Mouse (Mus musculus) B cell, adult 67 days (primary cell): ENCODE results near the gene Scube1. TPM values are rescaled to one million over a fixed set of nuclear protein-coding genes. Genes with fewer than 3 reads are reported as not detected.

ENCODE experiments used
- total RNA-seq, 2 experiments: library from RNA; stranded (reverse); gene quantifications; 4 replicates each; pipeline ENCODE4 v1.2.4; 2023

Gene Scube1
- not detected for total RNA-seq

DNA sequence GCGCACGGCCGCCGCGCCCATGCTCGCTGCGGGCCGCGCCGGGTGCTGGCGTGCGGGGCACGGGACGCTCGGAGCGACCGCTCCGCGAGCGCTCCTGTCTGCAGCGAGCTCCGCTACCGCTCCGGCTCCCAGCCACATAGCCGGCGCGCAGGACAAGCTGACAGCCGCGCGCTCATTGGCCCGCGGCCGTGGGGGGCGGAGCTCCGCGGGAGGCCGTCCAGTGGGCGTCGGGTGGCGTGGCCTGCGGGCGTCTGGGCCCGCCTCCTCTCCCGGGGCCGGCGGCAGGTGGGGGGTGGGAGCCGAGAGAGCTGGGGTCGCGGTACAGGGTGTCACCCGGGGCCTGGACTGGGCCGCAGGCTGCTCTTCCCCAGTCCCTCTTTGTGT lies at the start of gene Scube1:
TSS of gene Scube1 (minus strand) at position 136 of the 384 bp plus-strand sequence.

DNA sequence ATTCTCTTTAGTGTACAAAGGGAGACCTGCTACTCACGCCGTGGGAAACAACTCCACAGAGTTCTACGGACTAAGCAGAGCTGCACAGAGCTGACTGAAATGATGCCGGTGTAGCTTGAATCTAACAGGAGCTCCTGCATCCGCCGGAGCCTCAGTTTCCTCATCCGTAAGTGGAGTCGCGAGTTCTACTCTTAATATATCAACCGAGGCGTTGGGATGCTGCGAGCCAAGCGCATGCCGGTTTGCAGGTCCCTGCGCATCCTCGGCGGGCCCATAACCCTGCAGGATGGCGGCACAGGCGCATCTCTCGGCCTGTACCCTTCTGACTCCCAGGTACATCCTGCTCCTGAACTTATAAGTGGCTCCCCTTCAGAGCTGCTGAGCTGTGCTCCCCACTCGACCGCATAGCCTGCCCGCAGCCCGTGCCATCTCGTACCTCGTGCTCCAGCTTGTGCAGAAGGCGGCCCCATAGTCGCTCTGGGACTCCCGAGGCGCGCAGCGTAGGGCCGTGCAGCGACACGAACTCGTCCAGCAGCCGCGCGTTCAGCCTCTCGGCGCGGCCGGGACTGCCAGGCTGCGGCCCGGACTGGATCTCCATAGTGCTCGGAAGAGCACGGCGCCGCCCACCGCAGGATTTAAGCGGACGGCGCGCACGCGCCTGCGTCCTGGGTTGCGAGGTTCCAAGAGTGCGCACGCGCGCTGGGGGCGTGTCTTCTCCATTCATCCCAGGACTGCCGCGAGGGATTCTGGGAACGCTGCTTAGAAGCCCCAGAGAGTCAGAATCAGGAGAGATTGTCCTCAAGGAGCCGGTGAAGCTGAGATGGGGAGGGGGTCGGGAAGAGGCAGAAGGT lies 130.1 kb downstream of the Scube1 start, which contains the start of gene Ttll12:
TSS of gene Ttll12 (minus strand) at position 645 of the 851 bp plus-strand sequence.

DNA sequence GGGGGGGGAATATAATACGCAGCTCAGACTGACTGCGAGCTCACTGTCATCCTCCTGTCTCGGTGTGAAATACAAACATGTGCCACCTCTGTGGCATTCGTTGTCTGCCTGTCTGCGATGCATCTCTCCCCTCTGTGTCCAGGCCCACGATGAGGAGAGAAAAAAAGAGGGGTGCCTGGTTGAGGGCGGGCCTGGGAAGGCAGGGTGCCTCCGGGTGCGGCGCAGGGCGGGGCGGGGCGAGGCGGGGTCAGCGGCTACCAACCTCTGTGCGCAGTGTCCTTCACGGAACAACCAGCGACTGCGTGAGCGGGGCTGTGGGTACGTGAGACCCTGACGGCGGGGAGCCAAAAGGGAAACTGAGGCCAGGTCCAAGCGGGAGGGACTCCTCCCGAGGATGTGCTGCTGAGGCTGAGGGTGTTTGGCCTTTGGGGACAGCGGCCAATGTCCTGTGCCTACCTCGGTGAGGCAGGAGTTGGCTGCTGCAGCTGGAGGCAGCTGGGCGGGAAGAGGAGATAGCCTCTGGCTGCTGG lies 161.4 kb downstream of the Scube1 start, which contains the start of the genes Tspo and Mcat:
TSS of gene Tspo (plus strand) at position 266 of the 530 bp plus-strand sequence.
TSS of gene Mcat (minus strand) at position 461 of the 530 bp plus-strand sequence.

Other genes starting within 250 kb of the Scube1 start
- 1 to 10 TPM; 7.1 to 8.5 TPM for gene Ttll1, start 214.1 kb downstream of the Scube1 start, total RNA-seq
- not detected for gene Bik, start 198.2 kb downstream of the Scube1 start, total RNA-seq
- 10 to 100 TPM; 65.3 to 68.6 TPM for gene Tspo, start 161.4 kb downstream of the Scube1 start, total RNA-seq
- 10 to 100 TPM; 24.8 to 25.0 TPM for gene Mcat, start 161.2 kb downstream of the Scube1 start, total RNA-seq
- 1 to 10 TPM; 7.4 to 8.2 TPM for gene Ttll12, start 129.9 kb downstream of the Scube1 start, total RNA-seq
- gene Mpped1, start 54.4 kb upstream of the Scube1 start, total RNA-seq = not detected